Mouse (Mus musculus) layer of hippocampus, adult 2 months (tissue): ENCODE measurements around the gene Trak1. TPM values are rescaled to one million over a fixed set of nuclear protein-coding genes. Genes with fewer than 3 reads are reported as not detected.
A peak's percentile ranks its signal among the peaks of the same experiment; 100 is the strongest.

Source experiments
- DNase-seq, 2 experiments: peaks; one replicate each; pipeline ENCODE4 v3.0.0; 2022; ENCODE audit warnings: low spot score in 2 of 2
- H3K27ac ChIP-seq: fragments of 200-600 bp; 2 replicates; pipeline ENCODE4 v1.8.1; 2022
- H3K4me3 ChIP-seq: fragments of 200-600 bp; 2 replicates; pipeline ENCODE4 v1.8.1; 2022; ENCODE audit warnings: mild to moderate bottlenecking
- CTCF ChIP-seq: fragments of 200-600 bp; conservative IDR thresholded peaks from 2 replicates; pipeline ENCODE4 v1.8.1; 2022; ENCODE audit warnings: antibody characterized with exemption, mild to moderate bottlenecking, moderate library complexity
- total RNA-seq, 2 experiments: library from RNA; stranded (reverse); gene quantifications; 2 replicates each; pipeline ENCODE4 v1.2.3; 2021

The Trak1 gene
- total RNA-seq, 2 experiments from 2014 or later: 255 to 260 TPM

DNA sequence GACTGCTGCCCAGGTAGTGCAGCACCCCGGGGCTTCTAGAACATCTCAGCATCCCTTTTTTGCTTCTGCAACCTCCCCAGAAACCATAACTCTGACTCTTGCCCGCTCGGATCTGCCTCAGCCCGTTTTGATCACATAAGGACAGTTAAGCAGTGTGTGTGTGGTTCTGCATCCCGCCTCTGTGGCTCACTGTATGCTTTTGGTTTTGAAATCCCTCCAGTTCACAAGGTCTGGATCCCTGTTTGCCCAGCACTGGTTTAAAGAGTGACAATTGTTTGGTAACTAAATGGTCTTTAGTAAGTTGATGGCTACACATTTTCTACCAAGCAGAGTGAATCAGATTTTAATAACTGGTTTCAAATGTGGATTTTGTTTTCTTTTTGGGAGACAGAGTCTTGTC, 119.2 kb downstream of the Trak1 start:
- no peak for TF ChIP-seq CTCF
- Histone ChIP-seq H3K4me3 (no peak overlapping the region), H3K27ac (peak overlapping the region; percentile 67; the same call in 1 of the 2 replicates)
- DNase-seq: no peak

DNA sequence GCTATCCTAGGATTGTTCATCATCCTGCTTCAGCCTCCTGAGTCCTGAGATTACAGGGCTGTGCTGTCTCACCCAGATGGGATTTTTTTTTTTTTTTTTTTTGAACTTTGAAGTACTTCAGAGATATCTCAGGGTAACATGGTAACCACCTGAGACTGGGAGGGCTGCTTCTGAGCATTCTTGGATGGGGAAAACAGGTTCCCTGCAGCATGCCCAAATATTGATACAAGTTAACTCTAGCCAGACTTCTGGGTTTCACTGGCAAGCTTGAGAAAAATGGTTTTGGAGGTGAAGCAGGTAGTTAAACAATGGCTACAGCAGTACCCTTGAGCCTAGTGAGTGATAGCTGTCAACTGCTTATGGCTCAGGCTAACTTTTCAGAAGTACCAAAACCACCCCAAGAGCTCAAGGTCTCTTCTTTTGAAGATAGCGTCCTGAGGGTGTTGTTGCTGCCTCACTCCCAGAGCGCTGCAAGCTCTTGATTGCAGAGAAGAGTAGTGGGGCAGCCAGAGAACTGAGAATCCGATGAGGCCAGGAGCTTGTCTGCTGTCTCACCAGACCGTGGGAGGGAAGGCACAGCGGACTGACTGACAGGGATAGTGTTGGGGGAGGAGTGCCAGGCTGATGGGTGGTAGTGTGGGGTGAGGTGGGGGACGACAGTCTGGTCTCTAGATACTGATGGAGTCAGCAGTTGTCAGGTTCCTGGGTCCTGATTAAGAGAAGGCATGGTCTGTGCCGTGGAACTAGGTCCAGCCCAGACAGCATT, 119.8 kb downstream of the Trak1 start:
- no peak for TF ChIP-seq CTCF
- no peak for DNase-seq
- Histone ChIP-seq H3K27ac (peak overlapping the region; percentile 46), H3K4me3 (no peak overlapping the region)

DNA sequence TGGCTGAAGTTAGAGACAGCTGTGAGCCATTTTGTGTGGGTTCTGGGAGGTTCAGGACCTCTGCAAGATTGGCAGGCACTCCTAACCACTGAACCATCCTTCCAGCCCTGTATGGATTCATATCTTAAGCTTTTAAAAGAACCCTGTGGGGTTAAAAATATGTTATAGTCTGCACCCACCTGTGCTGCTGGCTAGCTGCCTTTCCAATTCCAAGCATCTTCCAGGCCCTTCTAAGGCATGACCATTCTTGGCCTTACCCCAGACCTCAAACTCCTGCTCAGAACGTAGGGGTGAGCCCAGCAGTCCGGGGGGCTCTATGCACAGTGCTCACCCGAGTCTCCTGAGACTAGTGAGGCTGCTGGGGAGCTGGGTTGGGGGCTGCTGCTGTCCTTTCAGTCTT, 121.7 kb downstream of the Trak1 start:
- TF ChIP-seq CTCF: no peak
- no peak overlapping the region for H3K4me3 ChIP-seq
- no peak overlapping the region for H3K27ac ChIP-seq
- no peak for DNase-seq

DNA sequence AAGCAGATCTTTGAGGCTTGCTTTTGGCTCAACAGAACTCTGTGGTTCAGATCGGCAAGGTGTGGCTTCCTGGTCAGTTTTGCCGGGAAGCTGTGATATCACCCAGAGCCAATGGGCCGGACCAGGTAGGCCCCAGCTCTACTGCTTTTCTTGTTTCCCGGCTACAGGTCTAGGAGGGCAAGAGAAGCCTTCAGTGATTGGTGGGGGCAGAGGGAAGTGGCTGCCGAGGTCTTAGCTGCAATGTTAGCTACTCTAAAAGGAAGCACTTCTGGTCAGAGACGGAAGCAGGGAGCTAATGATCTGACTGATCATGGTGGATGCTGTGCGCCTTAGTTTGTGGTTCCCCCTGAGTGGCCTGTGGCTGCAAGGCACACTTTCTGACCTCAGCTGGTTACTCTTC, 122.3 kb downstream of the Trak1 start:
- Histone ChIP-seq H3K27ac (no peak overlapping the region; the same call in 1 of the 2 replicates), H3K4me3 (no peak overlapping the region)
- no peak for TF ChIP-seq CTCF
- DNase-seq: no peak

DNA sequence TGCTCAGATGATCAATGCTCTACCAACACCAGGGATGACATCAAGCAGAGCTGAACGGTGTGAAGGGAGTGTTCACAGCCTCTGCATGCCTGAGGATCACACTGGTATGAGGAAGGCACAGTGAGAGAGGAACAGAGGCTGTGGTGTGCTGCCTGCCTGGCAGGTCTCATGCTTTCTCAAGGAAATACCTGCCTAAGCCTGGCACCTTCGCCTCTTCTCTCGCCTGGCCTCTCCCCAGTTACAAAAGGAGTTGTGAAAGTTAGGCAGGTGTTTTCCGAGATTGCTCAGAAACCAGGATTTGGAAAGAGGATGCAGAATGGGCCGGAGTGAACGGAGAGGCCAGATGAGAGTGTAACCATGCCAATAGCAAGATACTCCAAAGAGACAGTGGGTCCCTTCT, 123.5 kb downstream of the Trak1 start:
- no peak overlapping the region for H3K4me3 ChIP-seq
- no peak for DNase-seq
- H3K27ac ChIP-seq: no peak overlapping the region
- no peak for TF ChIP-seq CTCF

DNA sequence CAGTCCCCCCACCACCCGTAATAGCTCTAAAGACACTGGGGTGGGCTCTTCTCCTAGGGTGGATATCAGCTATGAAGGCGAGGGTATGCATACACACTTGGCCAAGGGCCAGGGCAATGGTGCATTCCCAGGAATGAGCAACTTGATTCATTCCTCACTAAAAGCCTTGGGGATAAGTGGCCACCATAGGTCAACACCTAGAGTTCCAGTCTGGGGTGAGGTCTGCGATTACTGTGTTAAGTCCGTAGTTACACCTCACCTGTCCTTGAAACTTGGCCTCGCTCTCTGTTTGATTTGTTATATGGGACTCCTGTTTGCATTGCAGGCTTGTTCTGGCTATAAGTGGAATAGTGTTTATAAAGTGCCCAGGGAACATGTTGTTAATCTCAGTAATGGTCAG, 125.1 kb downstream of the Trak1 start:
- DNase-seq: no peak
- H3K4me3 ChIP-seq: no peak overlapping the region
- no peak overlapping the region for H3K27ac ChIP-seq
- no peak for TF ChIP-seq CTCF

DNA sequence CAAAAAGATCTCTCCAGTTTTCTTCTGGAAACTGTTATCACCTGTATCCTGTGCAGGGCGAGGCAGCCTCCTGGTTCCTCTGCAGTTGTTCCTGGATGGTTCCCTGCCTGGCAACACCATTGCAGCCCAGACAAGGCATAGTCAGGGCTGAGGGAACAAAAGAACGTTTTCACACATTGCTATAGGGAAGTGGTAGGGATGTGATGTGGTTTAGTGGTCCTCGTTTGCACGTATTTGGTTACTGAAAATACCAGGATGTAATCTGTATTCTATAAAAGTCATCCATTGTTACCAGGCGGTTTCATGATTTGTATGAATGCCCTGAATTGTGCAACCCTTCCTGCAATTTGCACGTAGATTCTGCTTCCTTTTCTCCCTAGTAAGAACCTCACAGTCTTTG, 126.3 kb downstream of the Trak1 start:
- Histone ChIP-seq H3K4me3 (no peak overlapping the region), H3K27ac (no peak overlapping the region)
- TF ChIP-seq CTCF: no peak
- no peak for DNase-seq

DNA sequence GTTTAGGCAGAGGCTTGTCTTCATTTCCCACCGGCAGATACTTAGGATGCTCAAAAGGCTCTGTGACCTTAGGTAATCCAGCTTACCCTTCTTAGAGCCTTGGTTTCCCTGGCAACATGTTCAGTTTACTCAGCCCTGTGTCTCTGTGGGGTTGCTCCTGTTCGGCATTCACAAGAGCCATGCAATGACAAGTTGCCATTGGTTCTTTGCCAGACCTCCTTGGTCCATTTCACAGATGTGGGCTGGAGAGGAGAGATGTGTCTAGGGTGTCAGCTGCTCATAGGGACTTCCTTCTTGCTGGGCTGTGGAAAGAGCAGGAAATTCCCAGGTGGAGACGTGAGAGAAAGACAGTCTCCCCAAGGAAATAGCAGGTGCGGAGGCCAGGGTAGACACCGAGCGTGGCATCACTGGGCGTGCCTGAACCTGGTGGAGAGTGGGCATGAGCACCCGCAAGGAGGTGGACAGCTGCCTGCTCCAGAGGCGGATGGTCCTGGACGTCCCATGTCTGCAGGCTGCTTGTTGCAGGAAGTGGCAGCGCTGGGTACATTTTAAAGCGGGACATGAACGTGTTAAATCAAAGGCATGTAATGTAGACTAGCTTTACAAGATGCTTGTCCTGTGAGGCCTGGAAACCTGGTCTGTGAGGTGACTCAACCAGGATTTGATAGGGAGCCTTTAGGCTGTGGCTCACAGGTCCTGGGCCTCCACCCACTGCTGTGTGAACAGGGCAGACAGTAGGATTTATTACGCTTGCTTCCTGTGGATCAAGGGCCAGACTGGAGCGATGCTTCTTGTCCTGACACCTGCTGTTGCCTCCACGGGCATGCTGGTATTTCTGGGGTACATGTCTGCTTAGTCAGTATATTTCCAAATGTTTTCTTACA, 127.2 kb downstream of the Trak1 start:
- Histone ChIP-seq H3K27ac (0 out of 2 replicates have a peak overlapping the region, but pooled peaks have one; percentile 44), H3K4me3 (no peak overlapping the region)
- no peak for DNase-seq
- TF ChIP-seq CTCF: no peak

DNA sequence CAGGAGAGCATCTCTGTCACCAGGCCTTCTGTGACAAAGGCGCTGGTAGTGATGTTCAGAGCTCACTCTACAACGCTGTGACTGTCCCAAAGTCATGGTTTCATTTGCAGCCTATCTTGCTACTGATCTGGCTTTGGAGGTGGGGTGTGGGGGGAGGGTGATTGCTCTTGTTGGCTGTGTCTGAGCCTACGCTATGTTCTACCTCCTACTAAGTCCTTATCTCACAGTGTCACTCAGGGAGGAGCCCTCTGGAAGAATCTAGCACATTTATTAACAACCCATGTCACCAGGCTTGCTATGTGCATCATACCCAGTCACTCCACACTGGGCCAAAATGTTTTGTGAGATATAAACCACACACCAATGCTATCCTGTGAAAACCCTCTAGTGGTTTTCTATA, 129.1 kb downstream of the Trak1 start:
- no peak for TF ChIP-seq CTCF
- no peak for DNase-seq
- Histone ChIP-seq H3K4me3 (no peak overlapping the region), H3K27ac (peak overlapping the region; percentile 33; the same call in 1 of the 2 replicates)

DNA sequence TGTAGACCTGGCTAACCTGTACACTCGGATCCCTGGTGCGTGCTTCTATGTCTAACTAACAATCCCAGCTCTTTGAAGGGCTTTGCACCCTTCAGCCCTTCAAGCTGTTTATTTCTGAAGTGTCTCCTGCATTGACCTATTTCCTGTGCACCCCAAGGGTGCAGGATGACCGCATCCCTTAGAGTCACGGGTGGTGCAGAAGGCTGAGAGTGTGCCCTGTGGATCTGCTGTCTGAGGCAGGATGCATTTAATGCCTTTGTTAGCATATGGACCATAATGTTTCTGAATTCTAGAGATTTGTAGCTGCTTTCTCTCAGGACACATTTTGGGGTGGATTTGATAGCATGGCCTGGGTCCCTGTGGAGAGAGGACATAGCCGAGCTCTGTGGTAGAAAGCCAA, 129.6 kb downstream of the Trak1 start:
- H3K4me3 ChIP-seq: no peak overlapping the region
- peak overlapping the region; percentile 33; the same call in 1 of the 2 replicates for H3K27ac ChIP-seq
- TF ChIP-seq CTCF: no peak
- no peak for DNase-seq

DNA sequence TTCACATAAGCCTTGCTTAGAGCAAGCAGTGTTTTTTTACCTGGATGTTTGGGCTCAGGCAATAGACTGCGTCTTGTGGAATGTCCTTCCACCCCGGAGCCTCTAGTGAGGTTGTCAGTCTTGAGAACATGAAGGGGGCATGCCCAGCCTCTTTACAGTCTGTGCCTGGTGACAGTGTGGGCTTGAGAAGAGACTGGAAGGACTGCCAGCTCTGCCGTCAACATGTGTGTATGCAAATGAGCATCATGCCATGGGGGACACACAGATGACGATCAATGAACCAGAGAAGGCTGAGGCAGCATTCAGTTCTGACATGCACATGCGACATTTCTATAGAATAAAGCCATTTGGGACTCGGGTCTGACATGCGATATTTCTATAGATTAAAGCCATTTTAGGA, 132.3 kb downstream of the Trak1 start:
- H3K4me3 ChIP-seq: no peak overlapping the region
- no peak for TF ChIP-seq CTCF
- peak in 1 of 2 experiments; percentile 39 for DNase-seq
- H3K27ac ChIP-seq: peak overlapping the region; percentile 24; the same call in 1 of the 2 replicates

DNA sequence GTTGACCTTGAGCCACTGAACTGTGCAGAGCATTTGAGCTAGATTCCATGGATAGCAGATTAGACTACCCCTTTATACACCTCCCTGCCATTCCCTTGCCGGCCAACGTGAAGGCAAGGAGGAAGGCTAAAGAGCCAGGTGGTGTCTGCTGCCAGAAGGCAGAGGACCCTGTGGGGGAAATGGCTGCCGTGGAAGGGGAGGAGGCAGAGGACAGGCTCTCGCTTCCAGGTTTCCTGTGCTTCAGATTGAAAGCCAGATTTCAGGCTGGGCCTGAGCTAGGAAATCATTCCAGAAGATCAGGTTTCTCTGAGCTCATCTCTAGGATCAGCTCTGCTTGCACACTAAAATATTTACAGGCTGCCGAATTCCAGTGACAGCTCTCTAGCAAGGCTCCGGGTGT, 133.1 kb downstream of the Trak1 start:
- DNase-seq: no peak
- no peak for TF ChIP-seq CTCF
- no peak overlapping the region for H3K4me3 ChIP-seq
- H3K27ac ChIP-seq: peak overlapping the region; percentile 75

DNA sequence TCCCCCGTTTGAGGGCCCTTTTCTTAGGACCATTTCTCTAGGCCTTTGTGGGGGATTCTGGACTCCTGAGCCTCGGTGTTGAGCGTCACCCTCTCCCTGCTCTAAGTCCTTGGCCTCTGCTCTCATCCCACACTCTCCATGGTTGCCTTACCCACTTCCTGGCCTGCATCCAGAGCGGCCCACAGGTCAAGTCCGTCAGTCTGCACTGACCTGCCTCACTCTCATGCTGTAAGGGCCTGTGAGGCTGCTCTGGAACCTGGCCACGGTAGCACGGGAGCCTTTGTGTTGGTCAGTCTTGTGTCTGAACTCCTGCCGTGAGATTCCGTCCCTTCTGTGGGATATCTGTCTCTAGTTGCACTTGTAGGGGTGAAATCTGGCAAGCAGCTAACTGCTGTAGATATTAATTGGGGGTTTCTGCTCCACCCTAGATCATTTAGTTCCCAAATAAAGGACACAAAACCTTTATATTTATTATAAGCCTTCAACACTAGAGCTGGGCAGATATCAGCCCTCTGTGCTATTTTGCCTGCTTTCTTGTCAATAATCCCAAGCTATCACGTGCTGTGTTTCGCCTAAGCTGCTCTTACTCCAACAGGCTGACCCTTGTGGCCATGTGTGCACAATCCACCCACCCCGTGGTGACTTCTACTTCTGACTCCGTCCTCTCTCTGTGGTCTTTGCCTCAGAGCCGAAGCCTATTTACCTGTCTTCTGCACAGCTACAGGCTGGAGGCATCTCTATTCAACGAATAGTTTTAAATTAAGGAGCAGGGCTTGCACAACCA, 136.6 kb downstream of the Trak1 start:
- no peak overlapping the region for H3K4me3 ChIP-seq
- H3K27ac ChIP-seq: peak overlapping the region; percentile 55; the same call in 1 of the 2 replicates
- DNase-seq: no peak
- TF ChIP-seq CTCF: no peak
